Mouse (Mus musculus): Measurements from ENCODE around the gene Znrf2. TPM values are rescaled to one million over a fixed set of nuclear protein-coding genes. Genes with fewer than 3 reads are reported as not detected.
"Not testable (repeated sequence)": the region's sequence is repeated elsewhere in the genome, so short reads cannot be mapped to it uniquely, and the experiment has no call there.

The Znrf2 gene
- total RNA-seq, 2 experiments from 2014 or later = 10.9 to 11.0 TPM

GRCm38 (mm10) chr6:54849179-54850156 is 32.8 kb downstream of the Znrf2 start:
- DNase-seq (ENCODE audit: low spot score in 2 of 2) = no peak

DNA sequence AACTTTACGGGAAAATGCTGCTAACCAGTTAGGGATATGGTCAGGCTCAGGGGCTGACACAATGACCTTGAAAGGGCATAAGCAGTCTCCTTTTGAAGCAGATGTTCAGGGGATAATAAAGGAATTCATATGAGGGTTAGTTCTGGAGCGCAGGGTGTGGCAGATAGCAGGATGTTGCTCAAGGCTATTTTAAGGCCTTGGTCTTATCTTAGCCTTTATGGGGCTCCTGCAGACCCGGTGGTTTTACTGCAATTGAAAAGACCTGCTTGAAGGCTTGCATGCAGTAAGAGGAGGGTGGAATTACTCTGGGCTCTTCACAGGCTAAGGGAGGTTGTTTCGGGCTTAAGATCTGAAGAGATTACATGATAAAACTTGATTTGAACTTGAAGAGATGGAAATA is 35.1 kb downstream of the Znrf2 start:
- no peak for DNase-seq (ENCODE audit: low spot score in 2 of 2)

- DNase-seq (ENCODE audit: low spot score in 2 of 2) = no peak
Measured at GRCm38 (mm10) chr6:54852669-54853068, 36.0 kb downstream of the Znrf2 start.

- DNase-seq (ENCODE audit: low spot score in 2 of 2) = no peak
Measured at GRCm38 (mm10) chr6:54854859-54855258, 38.1 kb downstream of the Znrf2 start.

- DNase-seq (ENCODE audit: low spot score in 2 of 2) = no peak
Measured at GRCm38 (mm10) chr6:54855801-54856583, 39.3 kb downstream of the Znrf2 start.

- not testable (repeated sequence) for DNase-seq (ENCODE audit: low spot score in 2 of 2)
Measured at GRCm38 (mm10) chr6:54859159-54859558, 42.4 kb downstream of the Znrf2 start.

DNA sequence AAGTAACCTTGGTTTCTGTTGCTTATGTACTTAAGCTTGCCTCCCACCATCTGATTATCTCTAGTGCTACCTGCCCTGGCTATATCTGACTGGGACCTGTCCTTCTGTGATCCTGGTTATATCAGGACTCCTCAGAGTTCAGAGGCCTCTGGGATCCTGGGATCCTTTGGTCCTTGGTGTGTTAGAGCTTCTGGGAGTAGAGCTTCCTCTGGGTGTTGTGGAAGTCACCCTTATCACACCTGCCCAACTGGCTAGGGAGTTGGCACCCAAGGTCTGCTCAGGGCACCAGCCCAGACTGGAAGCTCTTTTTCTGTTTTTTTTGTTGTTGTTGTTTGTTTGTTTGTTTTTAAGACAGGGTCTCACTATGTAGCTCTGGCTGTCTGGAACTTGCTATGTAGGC is 43.5 kb downstream of the Znrf2 start:
- DNase-seq (ENCODE audit: low spot score in 2 of 2) = no peak

DNA sequence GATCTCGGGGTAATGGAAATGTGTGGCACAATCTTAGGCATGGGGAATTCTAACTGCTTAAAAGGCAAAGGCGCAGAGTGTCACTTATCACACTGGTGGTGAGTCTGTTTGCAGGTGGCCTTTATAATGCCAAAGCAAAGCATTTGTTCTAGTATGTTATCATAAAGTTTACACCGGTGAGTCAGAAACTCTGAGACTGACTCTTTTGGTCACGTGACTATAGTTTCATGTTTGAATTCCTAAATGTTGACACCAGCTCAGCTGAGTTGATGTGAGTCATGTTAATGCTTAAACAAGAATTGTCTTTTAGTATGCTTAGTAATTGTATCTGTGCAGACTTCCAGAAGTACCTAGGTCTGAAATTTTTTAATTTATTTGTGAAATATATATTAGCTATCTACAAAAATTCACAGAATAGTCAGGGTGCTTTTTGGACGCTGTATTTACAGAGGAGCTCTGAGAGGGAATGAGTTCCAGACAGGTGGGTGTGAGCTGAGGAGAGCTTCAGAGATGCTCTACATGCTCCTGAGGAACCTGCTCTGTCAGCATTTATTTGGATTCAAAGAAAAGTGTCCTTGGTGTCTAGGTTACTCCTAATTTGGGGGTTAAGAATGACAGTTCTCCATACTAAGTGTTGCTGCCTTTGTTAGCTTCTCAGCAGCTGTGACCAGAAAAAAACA is 50.2 kb downstream of the Znrf2 start:
- DNase-seq (ENCODE audit: low spot score in 2 of 2) = no peak

- no peak for DNase-seq (ENCODE audit: low spot score in 2 of 2)
Measured at GRCm38 (mm10) chr6:54867411-54867745, 50.7 kb downstream of the Znrf2 start.

DNA sequence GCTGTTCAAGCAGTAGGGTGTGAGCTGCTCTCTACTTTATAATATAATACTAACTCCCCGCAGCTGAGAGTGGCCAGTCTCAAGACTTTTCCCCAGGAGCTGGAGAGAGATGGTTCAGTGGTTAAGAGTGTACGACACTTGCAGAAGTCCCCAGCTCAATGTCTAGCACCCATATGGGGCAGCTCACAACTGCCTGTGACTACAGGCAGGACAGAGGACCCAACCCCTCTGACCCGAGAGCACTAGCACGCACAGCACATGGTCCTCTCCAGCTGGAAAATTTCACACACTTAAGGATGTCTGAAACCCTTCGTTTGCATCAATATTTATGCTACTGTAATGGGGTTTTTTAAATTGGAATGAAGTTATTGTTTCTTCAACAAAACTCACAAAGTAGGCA is 56.3 kb downstream of the Znrf2 start:
- DNase-seq (ENCODE audit: low spot score in 2 of 2) = no peak

GRCm38 (mm10) chr6:54876782-54877181 is 60.1 kb downstream of the Znrf2 start:
- no peak for DNase-seq (ENCODE audit: low spot score in 2 of 2)

GRCm38 (mm10) chr6:54877651-54878050 is 60.9 kb downstream of the Znrf2 start:
- DNase-seq (ENCODE audit: low spot score in 2 of 2) = no peak

DNA sequence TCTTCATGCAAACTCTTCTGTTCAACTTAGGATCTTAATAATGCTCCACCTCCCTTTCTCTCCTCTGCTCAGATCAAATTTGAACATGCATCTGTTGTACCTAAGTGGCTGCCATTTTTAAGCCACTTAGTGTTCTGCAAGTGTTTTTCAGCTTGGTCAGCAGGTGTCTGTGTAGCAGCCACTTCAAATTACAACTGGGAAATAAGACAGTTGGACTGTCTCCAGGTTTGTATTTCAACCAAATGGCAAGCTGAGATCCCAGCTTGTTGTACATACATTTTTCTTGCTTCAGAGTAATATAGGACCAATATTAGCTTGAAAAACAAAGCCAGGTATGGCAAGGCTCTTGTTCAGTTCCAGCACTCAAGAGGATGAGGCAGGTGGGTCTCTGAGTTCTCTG is 61.8 kb downstream of the Znrf2 start:
- no peak for DNase-seq (ENCODE audit: low spot score in 2 of 2)

- DNase-seq (ENCODE audit: low spot score in 2 of 2) = no peak
Measured at GRCm38 (mm10) chr6:54880086-54880485, 63.4 kb downstream of the Znrf2 start.

GRCm38 (mm10) chr6:54883424-54883823 is 66.7 kb downstream of the Znrf2 start:
- DNase-seq (ENCODE audit: low spot score in 2 of 2) = no peak

GRCm38 (mm10) chr6:54886195-54886594 is 69.5 kb downstream of the Znrf2 start:
- no peak for DNase-seq (ENCODE audit: low spot score in 2 of 2)

DNA sequence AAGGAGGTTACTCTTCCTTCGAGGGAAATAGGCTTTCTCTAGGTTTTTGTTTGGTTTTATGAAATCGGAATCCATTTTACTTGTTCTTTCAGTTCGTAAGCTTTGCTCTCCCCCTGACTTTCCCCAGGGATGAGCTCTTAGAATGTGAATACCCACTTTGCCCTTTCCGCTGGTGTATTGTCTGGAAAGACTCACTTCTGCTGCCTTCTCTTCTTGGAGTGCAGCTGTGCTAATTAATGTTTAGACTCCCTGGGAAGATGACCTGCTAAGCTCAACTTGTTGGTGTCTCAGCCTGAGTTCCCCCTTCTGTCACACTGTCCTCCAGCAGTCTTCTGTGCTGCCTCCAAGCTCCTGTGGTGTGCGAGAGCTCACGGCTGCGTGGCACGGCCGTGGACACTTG is 73.5 kb downstream of the Znrf2 start:
- no peak for DNase-seq (ENCODE audit: low spot score in 2 of 2)

- DNase-seq (ENCODE audit: low spot score in 2 of 2) = no peak
Measured at GRCm38 (mm10) chr6:54891384-54891783, 74.7 kb downstream of the Znrf2 start.

DNA sequence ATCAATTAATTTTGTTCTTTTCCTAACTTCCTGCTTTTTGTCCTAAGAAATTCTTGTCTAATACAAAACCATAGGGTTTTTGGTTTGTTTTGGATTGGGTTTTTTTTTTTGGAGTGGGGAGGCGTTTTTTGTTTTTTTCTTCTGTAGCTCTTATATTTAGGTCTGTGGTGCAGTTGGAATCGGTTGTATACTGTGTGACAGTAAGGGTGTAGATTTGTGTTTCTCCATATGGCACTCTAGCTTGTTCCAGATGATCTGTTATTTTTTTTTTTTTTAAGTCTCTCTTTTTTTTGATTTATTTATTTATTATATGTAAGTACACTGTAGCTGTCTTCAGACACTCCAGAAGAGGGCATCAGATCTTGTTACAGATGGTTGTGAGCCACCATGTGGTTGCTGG is 83.5 kb downstream of the Znrf2 start:
- no peak for DNase-seq (ENCODE audit: low spot score in 2 of 2)

DNA sequence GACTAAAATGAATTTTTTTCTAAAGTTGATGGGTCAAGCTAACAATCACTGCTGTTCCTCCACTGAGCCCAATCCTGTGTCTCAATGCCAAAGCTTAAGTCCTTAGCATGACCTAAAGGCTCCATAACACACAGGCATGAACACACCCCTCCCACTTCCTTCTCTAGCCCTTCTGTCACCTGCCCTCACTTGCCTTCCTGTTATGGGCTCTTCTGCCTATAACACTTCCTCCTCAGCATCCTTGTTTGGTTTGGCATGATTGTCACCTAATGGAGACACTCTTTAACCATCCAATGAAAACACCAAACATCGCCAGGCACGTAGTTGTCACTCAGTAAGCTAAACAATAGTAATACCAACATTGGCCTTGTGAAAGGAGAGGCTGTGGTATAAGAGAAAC is 85.8 kb downstream of the Znrf2 start:
- DNase-seq (ENCODE audit: low spot score in 2 of 2) = no peak
